Comparison of ENCODE assay signal across 9 mouse cellular contexts in the genomic region with DNA sequence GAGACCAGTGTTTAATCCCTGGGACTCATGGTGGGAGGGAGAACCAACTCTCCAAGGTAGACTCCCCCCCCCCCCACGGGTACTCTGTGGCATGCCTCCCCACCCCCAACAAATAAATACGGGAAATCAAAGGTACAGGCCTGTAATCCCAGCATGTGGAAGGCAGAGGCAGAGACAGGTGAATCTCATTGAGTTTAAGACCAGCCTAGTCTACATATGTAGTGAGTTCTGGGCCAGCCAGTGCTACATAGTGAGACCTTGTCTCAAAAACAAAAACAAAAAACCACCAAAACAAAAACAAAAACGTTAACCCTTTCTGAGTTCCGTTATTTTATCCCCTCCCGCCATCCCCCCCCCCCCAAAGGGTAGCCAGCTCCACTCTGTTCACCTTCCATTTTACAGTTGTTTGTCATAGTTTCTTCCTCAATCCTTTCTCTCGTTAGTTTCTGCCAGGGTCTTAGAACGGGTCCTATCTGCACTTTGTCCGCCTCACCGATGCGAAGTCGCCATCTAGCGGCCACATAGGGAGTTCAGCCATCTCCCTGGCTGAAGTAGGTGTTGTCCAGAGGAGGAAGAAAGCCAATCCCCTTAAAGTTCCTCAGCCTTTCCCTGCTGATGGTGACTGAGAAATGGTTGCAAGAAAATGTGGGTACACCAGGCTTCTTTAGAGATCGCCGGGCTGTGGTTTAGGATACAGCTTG. TPM values are rescaled to one million over a fixed set of nuclear protein-coding genes. Genes with fewer than 3 reads are reported as not detected.
DNase-seq lines count a peak whose midpoint lies in the region; ATAC-seq and TF ChIP-seq lines count a peak whose summit lies in the region.
"Had no signal": no experiment of that assay in that cellular context is flagged by ENCODE, and none has a peak within 500 bp of the region (broad histone marks: within the 10 kb centered on the region; RNA-seq: fewer than 3 reads in every experiment).

No protein-coding gene starts in this region.

- no peaks in the 10 kb centered on the region for H3K27me3 ChIP-seq in forebrain, embryonic 10.5 days (ENCODE audit: poor library complexity, severe bottlenecking)
- H3K27me3 ChIP-seq in heart, embryonic 13.5 days (replicated peaks), result no peaks in the 10 kb centered on the region
- H3K27me3 ChIP-seq in kidney, embryonic 16.5 days (ENCODE audit: insufficient read depth, low read length), result no peaks in the 10 kb centered on the region
- no peaks in the 10 kb centered on the region for H3K27me3 ChIP-seq in liver, embryonic 12.5 days (replicated peaks)
- H3K27me3 ChIP-seq in stomach, postnatal 0 days (ENCODE audit: control insufficient read depth, insufficient read depth, low read length), result no peaks in the 10 kb centered on the region
- H3K27me3 ChIP-seq: embryonic facial prominence, embryonic 12.5 days had no signal

- TF ChIP-seq POLR2A in bone marrow macrophage, adult 2 months (IDR thresholded peaks at IDR 0.05; ENCODE audit: borderline replicate concordance, low read depth, low read length), result no peak

- peak; percentile 92 for TF ChIP-seq CTCF in bone marrow macrophage, adult 2 months (IDR thresholded peaks at IDR 0.05; ENCODE audit: low read depth, low read length)
- peak; percentile 95 for TF ChIP-seq CTCF in stomach, postnatal 0 days (IDR thresholded peaks at IDR 0.05; ENCODE audit: low read depth)

- H3K36me3 ChIP-seq in forebrain, embryonic 10.5 days (replicated peaks), result peaks cover 2% of the 10 kb centered on the region; the same call in 1 of the 2 replicates
- H3K36me3 ChIP-seq in heart, embryonic 13.5 days, result no peaks in the 10 kb centered on the region
- H3K36me3 ChIP-seq in kidney, embryonic 16.5 days (ENCODE audit: insufficient read depth, low read length), result no peaks in the 10 kb centered on the region
- no peaks in the 10 kb centered on the region for H3K36me3 ChIP-seq in liver, embryonic 12.5 days
- no peaks in the 10 kb centered on the region for H3K36me3 ChIP-seq in stomach, postnatal 0 days (ENCODE audit: control insufficient read depth, insufficient read depth, low read length)
- H3K36me3 ChIP-seq: embryonic facial prominence, embryonic 12.5 days had no signal

- H3K4me1 ChIP-seq in bone marrow macrophage, adult 2 months (ENCODE audit: control insufficient read depth, insufficient read depth, low read length), result peaks cover 11% of the 10 kb centered on the region
- peaks cover 73% of the 10 kb centered on the region for H3K4me1 ChIP-seq in forebrain, embryonic 10.5 days
- H3K4me1 ChIP-seq in heart, embryonic 13.5 days, result peaks cover 97% of the 10 kb centered on the region
- peaks cover 85% of the 10 kb centered on the region for H3K4me1 ChIP-seq in kidney, embryonic 16.5 days (ENCODE audit: insufficient read depth, low read length)
- peaks cover 73% of the 10 kb centered on the region for H3K4me1 ChIP-seq in liver, embryonic 12.5 days
- H3K4me1 ChIP-seq in stomach, postnatal 0 days (replicated peaks; ENCODE audit: control insufficient read depth, insufficient read depth), result peaks cover 8% of the 10 kb centered on the region; the same call in 1 of the 2 replicates

- H3K9me3 ChIP-seq in forebrain, embryonic 10.5 days, result no peaks in the 10 kb centered on the region
- H3K9me3 ChIP-seq in heart, embryonic 13.5 days, result no peaks in the 10 kb centered on the region
- H3K9me3 ChIP-seq in kidney, embryonic 16.5 days (ENCODE audit: low read length), result no peaks in the 10 kb centered on the region
- H3K9me3 ChIP-seq in liver, embryonic 12.5 days (replicated peaks), result no peaks in the 10 kb centered on the region
- no peaks in the 10 kb centered on the region for H3K9me3 ChIP-seq in stomach, postnatal 0 days (ENCODE audit: control insufficient read depth, low read length)
- H3K9me3 ChIP-seq: embryonic facial prominence, embryonic 12.5 days had no signal

- peak overlapping the region; percentile 56 for H3K9ac ChIP-seq in heart, embryonic 13.5 days
- no peak overlapping the region for H3K9ac ChIP-seq in kidney, embryonic 16.5 days (replicated peaks; ENCODE audit: low read length)
- no peak overlapping the region for H3K9ac ChIP-seq in liver, embryonic 12.5 days
- H3K9ac ChIP-seq in stomach, postnatal 0 days (ENCODE audit: low read length), result no peak overlapping the region
- H3K9ac ChIP-seq: embryonic facial prominence, embryonic 12.5 days had no signal

- ATAC-seq in heart, embryonic 13.5 days (ENCODE audit: extremely low read depth, insufficient number of reproducible peaks, low FRiP score, low TSS enrichment), result no peak
- peak; percentile 58; the same call in 1 of the 2 replicates for ATAC-seq in kidney, embryonic 16.5 days (ENCODE audit: low FRiP score, low TSS enrichment)
- ATAC-seq in liver, embryonic 12.5 days, result peak; percentile 71
- ATAC-seq in stomach, postnatal 0 days (ENCODE audit: low FRiP score, low TSS enrichment), result peak; percentile 76

- no peak overlapping the region for H3K4me3 ChIP-seq in bone marrow macrophage, adult 2 months (ENCODE audit: insufficient read depth, low read length)
- no peak overlapping the region for H3K4me3 ChIP-seq in forebrain, embryonic 10.5 days
- H3K4me3 ChIP-seq in heart, embryonic 13.5 days, result peak overlapping the region; percentile 18; the same call in 1 of the 2 replicates
- no peak overlapping the region for H3K4me3 ChIP-seq in kidney, embryonic 16.5 days (ENCODE audit: low read length)
- H3K4me3 ChIP-seq in liver, embryonic 12.5 days, result 0 out of 2 replicates have a peak overlapping the region, but pooled peaks have one; percentile 12
- no peak overlapping the region for H3K4me3 ChIP-seq in stomach, postnatal 0 days (ENCODE audit: low read depth, low read length)
- H3K4me3 ChIP-seq: embryonic facial prominence, embryonic 12.5 days had no signal

- no peak for TF ChIP-seq EP300 in stomach, postnatal 0 days (optimal IDR thresholded peaks at IDR 0.05)

- WGBS in forebrain, embryonic 10.5 days, result 10% methylated on average over 14 of the region's 14 CpGs
- WGBS in heart, embryonic 13.5 days, result 11% methylated on average over 14 of the region's 14 CpGs
- 14% methylated on average over 14 of the region's 14 CpGs for WGBS in kidney, embryonic 16.5 days
- WGBS in liver, embryonic 12.5 days (ENCODE audit: insufficient replicate concordance), result 15% methylated on average over 14 of the region's 14 CpGs
- WGBS in stomach, postnatal 0 days, result 14% methylated on average over 14 of the region's 14 CpGs

- H3K4me2 ChIP-seq in heart, embryonic 13.5 days, result peak overlapping the region; percentile 46
- no peak overlapping the region for H3K4me2 ChIP-seq in kidney, embryonic 16.5 days (replicated peaks; ENCODE audit: low read depth, low read length)
- peak overlapping the region; percentile 52 for H3K4me2 ChIP-seq in liver, embryonic 12.5 days
- 0 out of 2 replicates have a peak overlapping the region, but pooled peaks have one; percentile 9 for H3K4me2 ChIP-seq in stomach, postnatal 0 days (replicated peaks; ENCODE audit: low read depth)
- H3K4me2 ChIP-seq: embryonic facial prominence, embryonic 12.5 days had no signal

- DNase-seq in CD4-positive, CD25-positive, alpha-beta regulatory T cell, adult 2 months (ENCODE audit: low read depth, low spot score), result peak; percentile 86
- DNase-seq in forebrain, embryonic 10.5 days (ENCODE audit: extremely low spot score, low spot score), result peak; percentile 81
- DNase-seq in naive thymus-derived CD4-positive, alpha-beta T cell, adult 2 months (ENCODE audit: low read depth), result peak; percentile 81
- DNase-seq in stomach, postnatal 0 days (ENCODE audit: low spot score), result peak; percentile 83

- no peak overlapping the region for H3K27ac ChIP-seq in bone marrow macrophage, adult 2 months (ENCODE audit: insufficient read depth, low read depth, low read length)
- no peak overlapping the region for H3K27ac ChIP-seq in forebrain, embryonic 10.5 days
- H3K27ac ChIP-seq in heart, embryonic 13.5 days (replicated peaks), result no peak overlapping the region
- no peak overlapping the region for H3K27ac ChIP-seq in kidney, embryonic 16.5 days (ENCODE audit: low read length)
- no peak overlapping the region for H3K27ac ChIP-seq in liver, embryonic 12.5 days
- no peak overlapping the region for H3K27ac ChIP-seq in stomach, postnatal 0 days (replicated peaks)
- H3K27ac ChIP-seq: embryonic facial prominence, embryonic 12.5 days had no signal

RNA-seq across cellular contexts. Expression of a gene that starts 9.1 kb away (rescaled TPM):
- polyA plus RNA-seq in bone marrow macrophage, adult 2 months (2012; ENCODE audit: insufficient read depth, insufficient read length, missing spikeins), result 5.4 and 6.0 TPM in 2 replicates
- 18.8 and 20.8 TPM in 2 replicates for polyA plus RNA-seq in forebrain, embryonic 10.5 days (2016; fragmentation: Nextera tagmentation; extraction: Ambion mirVana)
- 15.0 and 15.2 TPM in 2 replicates for polyA plus RNA-seq in heart, embryonic 13.5 days (2015; fragmentation: Nextera tagmentation; extraction: Ambion mirVana)
- polyA plus RNA-seq in kidney, embryonic 16.5 days (2015; fragmentation: Nextera tagmentation; extraction: Ambion mirVana), result 22.3 and 32.0 TPM in 2 replicates
- 8.5 and 9.6 TPM in 2 replicates for polyA plus RNA-seq in liver, embryonic 12.5 days (2016; fragmentation: Nextera tagmentation; extraction: Ambion mirVana)
- 6.5 and 6.8 TPM in 2 replicates for polyA plus RNA-seq in stomach, postnatal 0 days (2015; fragmentation: Nextera tagmentation; extraction: Ambion mirVana)

Comparison
In these comparisons a context has a peak if more than half of its experiments do, and no peak if none do; other contexts are left out.
1. H3K4me3 ChIP-seq: peak in heart, embryonic 13.5 days (single experiment) and liver, embryonic 12.5 days (single experiment); none in bone marrow macrophage, adult 2 months (single experiment), forebrain, embryonic 10.5 days (single experiment), kidney, embryonic 16.5 days (single experiment) and stomach, postnatal 0 days (single experiment).
2. Peak in every context shown above with its lines, with median percentiles within 50 percentile points of each other: DNase-seq.